Mouse (Mus musculus) lung, postnatal 0 days (tissue): ENCODE data around the gene Epb41.

Source experiments
- CTCF ChIP-seq: IDR thresholded peaks from 2 replicates; pipeline ENCODE4 v1.5.1; 2016; ENCODE audit warnings: antibody characterized with exemption, mild to moderate bottlenecking
- EP300 ChIP-seq: IDR thresholded peaks from 2 replicates; pipeline ENCODE4 v1.6.1; 2016; ENCODE audit warnings: antibody characterized with exemption, mild to moderate bottlenecking, control low read depth

GRCm38 (mm10) chr4:132071674-132072073 lies 3.4 kb downstream of the Epb41 start:
- TF ChIP-seq CTCF (no peak), EP300 (no peak)
